Mouse (Mus musculus) A20 (cell line): ENCODE results near the gene Kcnt2.

Experiments
- DNase-seq: peaks from one replicate; pipeline ENCODE4 v3.0.0-alpha.2; 2011; ENCODE audit warnings: low read depth, low spot score

Kcnt2 gene

GRCm38 (mm10) chr1:140245876-140246597 is at the start of gene Kcnt2:
Kcnt2 (plus strand) TSS chr1:140246158.
- no peak for DNase-seq

- no peak for DNase-seq
Observed at GRCm38 (mm10) chr1:140205329-140205728, 40.6 kb upstream of the Kcnt2 start.

- no peak for DNase-seq
Observed at GRCm38 (mm10) chr1:140225221-140225620, 20.7 kb upstream of the Kcnt2 start.

- no peak for DNase-seq
Observed at GRCm38 (mm10) chr1:140226673-140227072, 19.3 kb upstream of the Kcnt2 start.

GRCm38 (mm10) chr1:140245465-140245864 is 493 bp upstream of the Kcnt2 start:
- DNase-seq: no peak

GRCm38 (mm10) chr1:140264696-140265095 is 18.7 kb downstream of the Kcnt2 start:
- DNase-seq: no peak

- no peak for DNase-seq
Observed at GRCm38 (mm10) chr1:140266047-140266446, 20.1 kb downstream of the Kcnt2 start.

- DNase-seq: no peak
Observed at GRCm38 (mm10) chr1:140266643-140267286, 20.8 kb downstream of the Kcnt2 start.

GRCm38 (mm10) chr1:140267288-140267687 is 21.3 kb downstream of the Kcnt2 start:
- peak; percentile 45 for DNase-seq

- DNase-seq: no peak
Observed at GRCm38 (mm10) chr1:140273624-140274023, 27.7 kb downstream of the Kcnt2 start.

GRCm38 (mm10) chr1:140275813-140276212 is 29.9 kb downstream of the Kcnt2 start:
- peak; percentile 25 for DNase-seq

GRCm38 (mm10) chr1:140293140-140293539 is 47.2 kb downstream of the Kcnt2 start:
- DNase-seq: no peak

- no peak for DNase-seq
Observed at GRCm38 (mm10) chr1:140295482-140295881, 49.5 kb downstream of the Kcnt2 start.

GRCm38 (mm10) chr1:140304244-140304643 is 58.3 kb downstream of the Kcnt2 start:
- no peak for DNase-seq

GRCm38 (mm10) chr1:140305344-140305743 is 59.4 kb downstream of the Kcnt2 start:
- DNase-seq: peak; percentile 19

GRCm38 (mm10) chr1:140306339-140306738 is 60.4 kb downstream of the Kcnt2 start:
- DNase-seq: no peak

- DNase-seq: no peak
Observed at GRCm38 (mm10) chr1:140310739-140311138, 64.8 kb downstream of the Kcnt2 start.

- no peak for DNase-seq
Observed at GRCm38 (mm10) chr1:140325088-140325487, 79.1 kb downstream of the Kcnt2 start.

- DNase-seq: no peak
Observed at GRCm38 (mm10) chr1:140326709-140327108, 80.8 kb downstream of the Kcnt2 start.

- DNase-seq: no peak
Observed at GRCm38 (mm10) chr1:140333702-140334101, 87.7 kb downstream of the Kcnt2 start.

- no peak for DNase-seq
Observed at GRCm38 (mm10) chr1:140338417-140338816, 92.5 kb downstream of the Kcnt2 start.

GRCm38 (mm10) chr1:140339368-140339767 is 93.4 kb downstream of the Kcnt2 start:
- no peak for DNase-seq

- no peak for DNase-seq
Observed at GRCm38 (mm10) chr1:140364787-140365186, 118.8 kb downstream of the Kcnt2 start.
